Mouse (Mus musculus) thymus, adult 2 months (tissue): ENCODE results near the gene Iqgap2.

Source experiments
- CTCF ChIP-seq: fragments of 200-500 bp; IDR thresholded peaks from 2 replicates; pipeline ENCODE4 v1.5.1; 2012; ENCODE audit warnings: mild to moderate bottlenecking, control low read depth, low read length, moderate library complexity, borderline replicate concordance; ENCODE audit not compliant: control insufficient read depth, poor library complexity, insufficient read depth; ENCODE audit errors: extremely low read depth
- POLR2A ChIP-seq: fragments of 200-500 bp; IDR thresholded peaks from 2 replicates; pipeline ENCODE4 v1.6.1; 2012; ENCODE audit warnings: mild to moderate bottlenecking, low read length, control low read depth, moderate library complexity; ENCODE audit not compliant: control insufficient read depth, poor library complexity, insufficient read depth; ENCODE audit errors: extremely low read depth

DNA sequence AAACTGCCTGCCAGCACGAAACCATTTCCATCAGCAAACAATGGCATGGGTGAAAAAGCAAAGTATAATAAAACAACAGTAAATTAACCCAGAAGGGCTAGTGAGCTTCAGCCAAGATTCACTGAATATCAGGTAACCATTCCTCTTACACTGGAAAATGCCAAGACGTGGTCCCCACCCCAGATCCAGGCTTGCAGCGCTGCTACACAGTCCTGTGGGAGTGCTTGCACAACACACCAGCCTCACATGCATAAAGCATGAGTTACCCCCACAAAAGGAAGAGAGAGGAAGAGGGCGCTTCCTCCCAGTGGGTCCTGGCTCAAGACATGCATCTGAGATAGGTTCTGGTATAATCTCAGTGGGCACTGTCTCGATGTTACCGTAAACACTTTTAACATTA lies 100.8 kb downstream of the Iqgap2 start:
- TF ChIP-seq POLR2A (no peak), CTCF (no peak)
